Mouse (Mus musculus): ENCODE data around the gene Rfc1.

GRCm38 (mm10) chr5:65354985-65355384 is 19.5 kb upstream of the Rfc1 start:
- TF ChIP-seq CTCF (IDR thresholded peaks at IDR 0.05; ENCODE audit: low read depth, low read length) (no peak), GATA1 (IDR thresholded peaks at IDR 0.05; ENCODE audit: borderline replicate concordance, low read length) (no peak), TAL1 (conservative IDR thresholded peaks at IDR 0.05; ENCODE audit: low read depth, low read length) (no peak), POLR2AphosphoS5 (IDR thresholded peaks at IDR 0.05; ENCODE audit: insufficient replicate concordance, low read depth, low read length) (no peak)
